36 mouse cellular contexts compared by ENCODE assay signal in the genomic region with DNA sequence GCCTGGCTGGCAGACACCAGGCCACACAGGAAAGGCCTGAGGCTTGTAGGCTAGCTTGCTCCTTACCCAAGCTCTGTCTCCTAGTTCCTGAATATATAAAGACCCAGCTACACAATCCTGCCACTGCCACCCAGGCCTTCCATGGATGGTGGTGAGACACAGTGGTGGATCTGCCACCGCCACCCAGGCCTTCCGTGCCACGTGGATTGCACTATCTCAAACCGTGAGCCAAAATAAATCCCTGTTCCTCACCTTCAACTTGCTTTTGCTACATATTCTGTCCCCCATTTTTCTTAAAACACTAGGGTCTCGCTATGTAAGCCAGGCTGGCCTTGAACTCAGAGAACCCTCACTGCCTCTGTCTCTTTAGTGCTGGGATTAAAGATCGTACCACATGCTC. TPM values are rescaled to one million over a fixed set of nuclear protein-coding genes. Genes with fewer than 3 reads are reported as not detected.
"Had no signal": no experiment of that assay in that cellular context is flagged by ENCODE, and none has a peak within 500 bp of the region (broad histone marks: within the 10 kb centered on the region; RNA-seq: fewer than 3 reads in every experiment).

No protein-coding gene starts in this region.

- H3K27me3 ChIP-seq: heart, embryonic 13.5 days; heart, embryonic 15.5 days; hindbrain, embryonic 12.5 days; hindbrain, embryonic 13.5 days; hindbrain, embryonic 15.5 days; intestine, embryonic 15.5 days; kidney, embryonic 15.5 days had no signal

- H3K4me3 ChIP-seq: heart, embryonic 10.5 days; heart, embryonic 12.5 days; heart, embryonic 13.5 days; heart, embryonic 15.5 days; hindbrain, embryonic 10.5 days; hindbrain, embryonic 12.5 days; hindbrain, embryonic 13.5 days; hindbrain, embryonic 15.5 days; intestine, embryonic 15.5 days; kidney, embryonic 15.5 days; layer of hippocampus, adult 2 months had no signal

- H3K9me3 ChIP-seq: heart, embryonic 10.5 days; heart, embryonic 12.5 days; heart, embryonic 13.5 days; heart, embryonic 15.5 days; hindbrain, embryonic 10.5 days; hindbrain, embryonic 12.5 days; hindbrain, embryonic 13.5 days; hindbrain, embryonic 15.5 days; intestine, embryonic 15.5 days; kidney, embryonic 15.5 days had no signal

- H3K4me1 ChIP-seq: heart, embryonic 10.5 days; heart, embryonic 12.5 days; heart, embryonic 13.5 days; heart, embryonic 15.5 days; hindbrain, embryonic 10.5 days; hindbrain, embryonic 15.5 days; intestine, embryonic 15.5 days; kidney, embryonic 15.5 days had no signal

- H3K4me2 ChIP-seq: heart, embryonic 11.5 days; heart, embryonic 12.5 days; heart, embryonic 13.5 days; heart, embryonic 15.5 days; hindbrain, embryonic 12.5 days; hindbrain, embryonic 13.5 days; hindbrain, embryonic 14.5 days; hindbrain, embryonic 15.5 days; intestine, embryonic 15.5 days; kidney, embryonic 15.5 days had no signal

- H3K27ac ChIP-seq: heart, embryonic 10.5 days; heart, embryonic 13.5 days; heart, embryonic 15.5 days; hindbrain, embryonic 10.5 days; hindbrain, embryonic 12.5 days; hindbrain, embryonic 13.5 days; hindbrain, embryonic 14.5 days; hindbrain, embryonic 15.5 days; hindbrain, postnatal 0 days; intestine, embryonic 15.5 days; kidney, embryonic 15.5 days; kidney, postnatal 0 days; layer of hippocampus, adult 2 months had no signal

- H3K9ac ChIP-seq: heart, embryonic 12.5 days; heart, embryonic 13.5 days; heart, embryonic 15.5 days; hindbrain, embryonic 12.5 days; hindbrain, embryonic 13.5 days; hindbrain, embryonic 14.5 days; hindbrain, embryonic 15.5 days; intestine, embryonic 15.5 days; kidney, embryonic 15.5 days had no signal

- ATAC-seq: hindbrain, embryonic 16.5 days; hindbrain, postnatal 0 days; inflammation-experienced regulatory T-cells, adult 6 months; intestine, embryonic 15.5 days; intestine, embryonic 16.5 days; intestine, postnatal 0 days had no signal

- H3K36me3 ChIP-seq: heart, embryonic 10.5 days; heart, embryonic 12.5 days; heart, embryonic 13.5 days; heart, embryonic 15.5 days; hindbrain, embryonic 10.5 days; hindbrain, embryonic 12.5 days; hindbrain, embryonic 13.5 days; hindbrain, embryonic 15.5 days; intestine, embryonic 15.5 days; kidney, embryonic 15.5 days had no signal

- DNase-seq: heart, postnatal 10 days; heart, postnatal 14 days; heart, postnatal 36 days; heart, postnatal 4 days; kidney, adult 11 months; kidney, adult 18-20 months; kidney, adult 2 months; kidney, adult 8-10 months; kidney, adult 9 months; kidney, postnatal 10 days; kidney, postnatal 14 days; kidney, postnatal 25 days; kidney, postnatal 36 days; kidney, postnatal 4 days; layer of hippocampus, adult 9-11 months; layer of hippocampus, postnatal 36 days had no signal

RNA-seq across cellular contexts. Expression of gene Slc35d3, which starts 17.0 kb away (rescaled TPM):
- total RNA-seq: heart, postnatal 10 days; heart, postnatal 25 days; heart, postnatal 36 days had no signal
- polyA plus RNA-seq: inflammation-experienced regulatory T-cells, adult 6 months had no signal
